Mouse (Mus musculus): Measurements from ENCODE around the gene Prmt7. TPM values are rescaled to one million over a fixed set of nuclear protein-coding genes. Genes with fewer than 3 reads are reported as not detected.
A peak's percentile ranks its signal among the peaks of the same experiment; 100 is the strongest.
"Not testable (repeated sequence)": the region's sequence is repeated elsewhere in the genome, so short reads cannot be mapped to it uniquely, and the experiment has no call there.

Prmt7 gene
- polyA plus RNA-seq, 1 experiment: 17.7 TPM

DNA sequence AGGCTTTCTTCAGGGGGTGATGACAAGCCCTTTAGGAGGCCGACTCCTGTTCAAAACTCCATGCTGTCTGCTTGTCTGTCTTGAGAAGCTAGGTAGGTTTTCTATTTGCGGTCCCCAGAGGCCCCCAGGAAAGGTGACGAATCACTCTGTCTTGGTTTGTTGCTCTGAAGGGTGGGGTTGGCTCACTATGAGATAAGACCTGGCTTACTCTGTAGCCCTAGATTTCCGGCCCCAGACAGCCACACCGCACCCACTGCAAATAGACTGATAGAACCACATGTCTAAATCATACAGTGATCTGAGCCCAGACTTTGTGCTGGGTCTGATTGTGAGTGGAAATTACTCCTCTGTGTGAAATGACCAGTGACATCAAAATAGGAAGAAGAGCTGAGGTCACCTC lies 19.1 kb upstream of the Prmt7 start:
- H3K4me1 ChIP-seq (ENCODE audit: control insufficient read depth, insufficient read depth, low read length): no peaks in the 10 kb centered on the region
- H3K4me3 ChIP-seq (ENCODE audit: insufficient read depth, low read depth, low read length): no peak overlapping the region
- H3K36me3 ChIP-seq (ENCODE audit: control insufficient read depth, insufficient read depth, low read length): no peaks in the 10 kb centered on the region
- 99% methylated on average over 5 of the region's 5 CpGs for WGBS
- H3K27ac ChIP-seq (ENCODE audit: insufficient read depth, low read depth, low read length): no peak overlapping the region
- H3K27me3 ChIP-seq (replicated peaks; ENCODE audit: control insufficient read depth, insufficient read depth, low read length): no peaks in the 10 kb centered on the region
- TF ChIP-seq POLR2A (IDR thresholded peaks at IDR 0.05; ENCODE audit: low read depth, low read length) (no peak), CTCF (conservative IDR thresholded peaks at IDR 0.05; ENCODE audit: insufficient read depth, insufficient read length, low read depth, low read length) (no peak)
- DNase-seq: no peak

- 82% methylated on average over 6 of the region's 6 CpGs for WGBS
- no peak for DNase-seq
- Histone ChIP-seq H3K4me3 (ENCODE audit: insufficient read depth, low read depth, low read length) (no peak overlapping the region), H3K4me1 (ENCODE audit: control insufficient read depth, insufficient read depth, low read length) (no peaks in the 10 kb centered on the region), H3K27me3 (replicated peaks; ENCODE audit: control insufficient read depth, insufficient read depth, low read length) (no peaks in the 10 kb centered on the region), H3K36me3 (ENCODE audit: control insufficient read depth, insufficient read depth, low read length) (no peaks in the 10 kb centered on the region), H3K27ac (ENCODE audit: insufficient read depth, low read depth, low read length) (no peak overlapping the region)
- TF ChIP-seq POLR2A (IDR thresholded peaks at IDR 0.05; ENCODE audit: low read depth, low read length): no peak
- TF ChIP-seq CTCF (conservative IDR thresholded peaks at IDR 0.05; ENCODE audit: insufficient read depth, insufficient read length, low read depth, low read length): no peak
These were observed 17.6 kb upstream of the Prmt7 start for GRCm38 (mm10) chr8:106193162-106193561.

GRCm38 (mm10) chr8:106194062-106194461 lies 16.7 kb upstream of the Prmt7 start:
- H3K4me1 ChIP-seq (ENCODE audit: control insufficient read depth, insufficient read depth, low read length): no peaks in the 10 kb centered on the region; the same call in 1 of the 2 replicates
- no peak for TF ChIP-seq CTCF (conservative IDR thresholded peaks at IDR 0.05; ENCODE audit: insufficient read depth, insufficient read length, low read depth, low read length)
- TF ChIP-seq POLR2A (IDR thresholded peaks at IDR 0.05; ENCODE audit: low read depth, low read length): no peak
- no peaks in the 10 kb centered on the region for H3K27me3 ChIP-seq (replicated peaks; ENCODE audit: control insufficient read depth, insufficient read depth, low read length)
- WGBS: 68% methylated on average over 5 of the region's 5 CpGs
- DNase-seq: no peak
- H3K27ac ChIP-seq (ENCODE audit: insufficient read depth, low read depth, low read length): no peak overlapping the region
- no peak overlapping the region for H3K4me3 ChIP-seq (ENCODE audit: insufficient read depth, low read depth, low read length)
- H3K36me3 ChIP-seq (ENCODE audit: control insufficient read depth, insufficient read depth, low read length): no peaks in the 10 kb centered on the region

DNA sequence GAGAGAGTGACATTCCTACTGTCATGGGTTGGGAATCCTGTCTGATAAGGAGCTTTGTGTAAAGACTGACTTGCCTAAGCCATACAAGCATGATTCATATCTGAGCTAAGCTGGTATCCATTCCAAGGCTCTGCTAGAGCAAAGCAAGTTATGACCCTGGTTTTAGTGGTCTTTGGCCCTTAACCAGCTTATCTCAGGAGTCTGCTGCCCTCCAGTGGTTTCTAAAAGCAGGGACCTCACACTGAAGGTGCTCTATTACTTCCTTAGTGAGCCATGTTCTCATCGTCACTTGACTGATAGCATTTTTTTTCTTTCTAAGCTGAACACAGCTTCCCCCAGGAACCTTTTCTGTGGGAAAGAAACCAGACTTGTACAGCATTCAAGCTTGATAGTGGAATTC lies 12.0 kb upstream of the Prmt7 start:
- Histone ChIP-seq H3K36me3 (ENCODE audit: control insufficient read depth, insufficient read depth, low read length) (peaks cover 7% of the 10 kb centered on the region), H3K27ac (ENCODE audit: insufficient read depth, low read depth, low read length) (no peak overlapping the region), H3K4me3 (ENCODE audit: insufficient read depth, low read depth, low read length) (no peak overlapping the region), H3K4me1 (ENCODE audit: control insufficient read depth, insufficient read depth, low read length) (no peaks in the 10 kb centered on the region; the same call in 1 of the 2 replicates), H3K27me3 (replicated peaks; ENCODE audit: control insufficient read depth, insufficient read depth, low read length) (no peaks in the 10 kb centered on the region)
- peak; percentile 49 for DNase-seq
- TF ChIP-seq CTCF (conservative IDR thresholded peaks at IDR 0.05; ENCODE audit: insufficient read depth, insufficient read length, low read depth, low read length) (peak; percentile 62), POLR2A (IDR thresholded peaks at IDR 0.05; ENCODE audit: low read depth, low read length) (no peak)
- 0% methylated on average over 1 of the region's 1 CpGs for WGBS

GRCm38 (mm10) chr8:106199596-106199995 lies 11.1 kb upstream of the Prmt7 start:
- not testable (repeated sequence) for H3K27ac ChIP-seq (ENCODE audit: insufficient read depth, low read depth, low read length); H3K4me3 ChIP-seq (ENCODE audit: insufficient read depth, low read depth, low read length); H3K36me3 ChIP-seq (ENCODE audit: control insufficient read depth, insufficient read depth, low read length); H3K27me3 ChIP-seq (replicated peaks; ENCODE audit: control insufficient read depth, insufficient read depth, low read length); H3K4me1 ChIP-seq (ENCODE audit: control insufficient read depth, insufficient read depth, low read length); DNase-seq
- 71% methylated on average over 3 of the region's 3 CpGs for WGBS

- WGBS: under 1% methylated on average over 35 of the region's 35 CpGs
- no peak for DNase-seq
- TF ChIP-seq CTCF (conservative IDR thresholded peaks at IDR 0.05; ENCODE audit: insufficient read depth, insufficient read length, low read depth, low read length) (no peak), POLR2A (IDR thresholded peaks at IDR 0.05; ENCODE audit: low read depth, low read length) (no peak)
- peak overlapping the region; percentile 93 for H3K4me3 ChIP-seq (ENCODE audit: insufficient read depth, low read depth, low read length)
- H3K4me1 ChIP-seq (ENCODE audit: control insufficient read depth, insufficient read depth, low read length): peaks cover 4% of the 10 kb centered on the region; the same call in 1 of the 2 replicates
- H3K27ac ChIP-seq (ENCODE audit: insufficient read depth, low read depth, low read length): peak overlapping the region; percentile 83
- H3K27me3 ChIP-seq (replicated peaks; ENCODE audit: control insufficient read depth, insufficient read depth, low read length): no peaks in the 10 kb centered on the region
- H3K36me3 ChIP-seq (ENCODE audit: control insufficient read depth, insufficient read depth, low read length): no peaks in the 10 kb centered on the region; the same call in 1 of the 2 replicates
These were observed 553 bp upstream of the Prmt7 start for GRCm38 (mm10) chr8:106210035-106210731.

- WGBS: 2% methylated on average over 13 of the region's 13 CpGs
- Histone ChIP-seq H3K27ac (ENCODE audit: insufficient read depth, low read depth, low read length) (no peak overlapping the region), H3K4me1 (ENCODE audit: control insufficient read depth, insufficient read depth, low read length) (peaks cover 4% of the 10 kb centered on the region; the same call in 1 of the 2 replicates), H3K36me3 (ENCODE audit: control insufficient read depth, insufficient read depth, low read length) (no peaks in the 10 kb centered on the region), H3K4me3 (ENCODE audit: insufficient read depth, low read depth, low read length) (peak overlapping the region; percentile 93), H3K27me3 (replicated peaks; ENCODE audit: control insufficient read depth, insufficient read depth, low read length) (no peaks in the 10 kb centered on the region)
- DNase-seq: no peak
- no peak for TF ChIP-seq CTCF (conservative IDR thresholded peaks at IDR 0.05; ENCODE audit: insufficient read depth, insufficient read length, low read depth, low read length)
- no peak for TF ChIP-seq POLR2A (IDR thresholded peaks at IDR 0.05; ENCODE audit: low read depth, low read length)
These were observed 685 bp downstream of the Prmt7 start for GRCm38 (mm10) chr8:106211421-106211820.
